Mouse (Mus musculus): ENCODE measurements at regions not wholly inside any gene's neighbourhood (a gene's known extent, or its start where the extent isn't known, plus 50 kb on each side); places are given as distances from the start of the nearest gene placed in this dataset.
"Not testable (repeated sequence)": the region's sequence is repeated elsewhere in the genome, so short reads cannot be mapped to it uniquely, and the experiment has no call there.

DNA sequence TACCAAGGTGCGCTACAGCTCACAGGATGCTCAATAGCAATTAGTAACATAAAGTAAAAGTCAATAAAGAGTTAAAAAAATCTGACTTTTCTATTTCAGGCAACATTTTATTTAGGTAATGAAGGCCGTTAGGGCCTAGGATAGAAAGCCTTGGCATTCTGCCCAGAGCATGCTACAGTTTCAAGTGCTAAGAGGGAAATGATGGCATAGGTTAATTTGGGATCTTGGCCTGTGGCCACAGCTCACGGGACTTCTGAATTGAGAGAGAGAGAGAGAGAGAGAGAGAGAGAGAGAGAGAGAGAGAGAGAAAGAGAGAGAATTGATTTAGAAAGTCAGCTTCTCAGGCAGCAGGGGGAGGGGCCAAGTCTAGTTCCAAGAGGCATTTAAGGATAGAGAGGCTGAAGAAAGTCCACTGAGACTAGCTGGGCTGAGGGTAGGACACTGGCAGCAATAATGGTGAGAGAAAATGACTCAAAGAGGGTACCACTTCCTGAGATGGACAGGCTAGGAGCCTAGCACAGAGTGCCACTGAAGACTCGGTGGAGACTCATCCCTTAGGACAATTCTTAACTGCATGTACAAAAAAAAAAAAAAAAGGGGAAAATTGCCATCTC is 52.6 kb upstream of the Klf14 start:
- DNase-seq (ENCODE audit: low spot score in 2 of 2), result no peak

DNA sequence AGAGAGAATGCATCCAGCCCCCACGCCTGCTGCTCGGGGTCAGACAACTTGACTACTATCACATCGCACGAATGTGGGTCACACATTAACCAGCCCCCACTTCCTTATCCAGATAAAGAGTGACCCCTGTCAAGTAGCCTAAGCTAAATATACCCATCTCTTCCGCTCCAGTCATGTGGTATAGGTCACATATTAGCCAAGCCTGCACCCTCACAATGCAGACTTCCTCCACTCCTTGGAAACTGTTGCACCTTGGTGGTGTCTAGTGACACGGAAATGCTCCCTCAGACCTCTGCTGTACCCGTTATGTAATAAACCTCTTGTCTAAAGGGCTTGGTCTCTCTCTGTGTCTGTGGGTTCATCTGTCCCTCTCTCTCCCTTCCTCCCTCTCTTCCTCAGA is 57.7 kb upstream of the Klf14 start:
- DNase-seq (ENCODE audit: low spot score in 2 of 2), result no peak

DNA sequence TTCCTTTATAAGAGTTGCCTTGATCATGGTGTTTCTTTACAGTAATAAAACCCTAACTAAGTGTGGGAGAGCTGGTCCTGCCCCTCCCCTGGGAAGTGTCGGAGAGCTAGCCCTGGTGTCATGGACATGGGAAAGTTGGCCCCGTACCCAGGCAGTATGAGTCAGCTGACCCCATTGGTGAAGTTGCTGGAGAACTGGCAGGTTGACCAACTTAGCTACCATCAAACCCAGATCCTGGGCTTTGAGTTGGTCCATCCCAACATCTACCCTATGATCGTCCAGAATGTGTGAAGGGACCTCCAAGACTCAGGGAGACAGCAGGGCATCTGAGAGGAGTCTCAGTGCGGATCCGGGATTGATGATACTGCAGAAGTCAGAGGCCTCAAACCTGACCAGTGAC is 62.9 kb upstream of the Klf14 start:
- no peak for DNase-seq (ENCODE audit: low spot score in 2 of 2)

DNA sequence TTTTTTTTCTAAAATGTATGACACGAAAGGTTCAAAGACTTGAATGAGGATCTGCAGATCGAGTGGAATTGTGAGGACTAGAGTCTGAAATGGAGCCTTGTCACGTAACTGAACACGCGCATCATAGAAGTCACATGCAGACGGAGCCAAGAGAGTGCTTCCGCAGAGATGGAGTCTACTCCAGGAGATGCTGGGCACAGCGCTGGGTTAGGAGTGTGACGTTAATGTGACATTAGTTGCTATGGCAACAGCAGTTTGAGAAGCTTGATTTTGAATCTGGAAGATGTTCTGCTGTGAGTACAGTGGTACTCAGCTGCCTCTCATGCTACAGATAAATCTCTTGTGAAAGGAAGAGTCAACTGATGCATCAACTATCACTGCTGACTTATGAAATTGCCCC is 70.9 kb upstream of the Klf14 start:
- peak; percentile 45 to 49 for DNase-seq (ENCODE audit: low spot score in 2 of 2)

DNA sequence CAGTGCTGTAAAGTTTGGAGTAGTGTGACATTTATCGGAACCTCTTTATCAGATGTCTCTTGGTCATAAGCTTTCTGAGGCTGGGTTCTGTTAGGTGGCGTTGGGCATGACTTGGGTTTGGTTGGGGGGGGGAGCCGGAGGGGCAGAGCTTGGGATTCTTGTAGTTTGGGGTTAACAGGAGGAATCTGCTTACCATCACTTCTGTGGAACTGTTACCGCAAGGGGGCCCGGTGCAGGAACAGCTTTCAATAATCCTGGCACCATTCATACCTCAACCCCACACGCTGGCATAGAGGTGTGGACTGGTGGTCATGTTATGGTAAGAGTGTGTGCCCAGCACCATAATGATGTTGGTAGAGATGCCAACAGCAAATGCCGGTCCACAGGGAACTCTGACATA is 72.1 kb upstream of the Klf14 start:
- no peak for DNase-seq (ENCODE audit: low spot score in 2 of 2)

DNA sequence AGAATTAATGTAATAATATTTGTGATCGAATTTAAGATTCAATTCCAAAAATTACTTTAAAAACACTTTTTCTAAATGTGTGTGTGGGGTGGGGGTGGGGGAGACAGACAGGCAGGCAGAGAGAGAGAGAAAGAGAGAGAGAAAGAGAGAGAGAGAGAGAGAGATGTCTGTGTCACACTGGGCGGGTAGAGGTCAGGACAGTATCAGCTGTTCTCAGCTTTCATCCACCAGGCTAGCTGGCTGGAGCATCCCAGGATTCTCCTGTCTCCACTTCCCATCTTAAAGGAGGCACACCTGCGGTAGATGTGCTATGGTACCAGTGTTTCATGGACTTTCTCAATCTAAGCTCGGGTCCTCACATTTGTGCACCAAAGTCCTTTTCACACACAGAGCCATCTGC is 73.3 kb upstream of the Klf14 start:
- DNase-seq (ENCODE audit: low spot score in 2 of 2), result no peak

DNA sequence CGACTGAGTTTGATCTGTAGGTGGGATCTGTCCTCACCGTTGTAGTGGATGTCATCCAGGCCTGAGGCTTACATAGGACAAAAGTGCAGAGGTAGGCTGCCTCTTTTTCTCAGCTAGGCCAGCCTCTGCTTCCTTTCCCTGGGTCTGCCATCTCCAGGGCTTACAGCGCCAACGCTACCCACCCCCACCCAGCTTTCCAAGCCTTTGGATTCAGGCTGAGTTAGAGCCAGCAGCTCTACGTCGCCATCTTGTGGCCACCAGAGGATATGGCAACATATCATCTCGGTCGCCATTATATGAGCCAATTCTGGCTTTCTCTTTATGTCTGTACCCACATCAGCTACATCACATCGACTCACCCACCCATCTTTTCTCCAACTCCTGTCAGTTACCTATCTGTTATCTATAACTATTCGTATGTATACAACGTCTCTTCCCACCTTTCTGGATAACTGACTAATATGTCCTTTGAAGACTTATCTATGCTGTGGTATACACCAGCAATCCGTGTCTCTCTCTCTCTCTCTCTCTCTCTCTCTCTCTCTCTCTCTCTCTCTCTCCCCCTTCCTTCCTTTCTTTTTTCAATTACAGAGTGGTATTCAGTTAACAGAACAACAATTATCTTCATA is 74.2 kb upstream of the Klf14 start:
- DNase-seq (ENCODE audit: low spot score in 2 of 2), result peak; percentile 53 to 57

DNA sequence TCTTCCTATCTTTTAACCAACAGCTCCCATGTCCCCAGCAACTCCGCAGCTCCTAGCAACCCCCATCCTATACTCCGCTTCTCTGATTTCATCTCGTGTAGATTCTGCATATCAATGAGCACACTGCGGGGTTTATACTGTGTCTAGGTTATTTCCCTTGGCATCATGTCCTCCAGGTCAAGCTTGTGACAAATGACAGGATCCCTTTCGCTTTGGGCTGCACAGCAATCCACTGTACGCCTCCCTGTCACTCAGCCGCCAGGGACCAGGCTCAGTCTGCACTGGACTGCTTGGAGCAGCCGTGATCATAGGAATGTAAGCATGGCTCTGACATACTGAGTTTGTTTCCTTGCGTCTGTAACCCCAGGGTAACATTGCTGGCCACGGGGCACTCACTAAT is 75.9 kb upstream of the Klf14 start:
- no peak for DNase-seq (ENCODE audit: low spot score in 2 of 2)

DNA sequence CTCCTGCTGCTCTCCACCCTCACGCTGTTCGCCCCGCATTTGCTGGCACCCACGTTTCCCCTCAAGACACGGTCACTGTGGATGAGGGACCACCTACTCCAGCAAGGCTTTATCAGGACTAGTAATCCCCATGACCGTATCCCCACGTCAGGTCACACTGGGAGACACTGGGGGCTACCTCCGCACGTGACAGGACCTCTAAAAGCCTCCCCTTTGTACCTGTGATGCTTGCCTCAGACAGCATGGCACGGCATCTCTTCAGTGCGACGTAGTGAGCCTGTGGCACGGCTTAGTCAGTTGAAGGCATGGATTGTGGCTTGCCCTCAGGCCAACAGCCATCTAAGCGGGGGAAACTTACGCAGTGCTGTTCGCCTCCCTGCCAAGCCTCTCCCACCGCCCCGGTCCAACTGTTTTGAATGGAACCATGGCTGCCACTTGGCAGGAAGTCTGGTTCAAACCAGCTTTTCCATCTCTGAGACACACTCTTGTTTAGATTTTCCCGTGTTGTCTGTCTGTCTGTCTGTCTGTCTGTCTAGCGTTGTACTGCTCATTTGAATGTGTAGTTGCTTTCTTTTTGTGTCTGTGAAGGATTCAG is 79.0 kb upstream of the Klf14 start:
- no peak for DNase-seq (ENCODE audit: low spot score in 2 of 2)

DNA sequence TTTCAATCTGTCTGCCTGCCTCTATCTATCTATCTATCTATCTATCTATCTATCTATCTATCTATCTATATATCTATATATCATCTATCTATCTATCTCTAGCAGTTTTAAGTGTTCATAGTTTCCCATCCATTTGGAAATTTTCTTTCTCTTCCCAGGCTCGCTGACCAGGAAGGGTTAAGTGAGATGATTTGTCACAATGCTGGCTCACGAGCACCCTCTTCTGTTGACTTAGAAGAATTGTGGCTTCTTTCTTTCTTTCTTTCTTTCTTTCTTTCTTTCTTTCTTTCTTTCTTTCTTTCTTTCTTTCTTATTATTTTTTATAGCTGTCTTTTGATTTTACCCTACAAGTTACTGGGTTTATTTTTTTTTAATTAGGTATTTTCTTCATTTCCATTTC is 79.6 kb upstream of the Klf14 start:
- not testable (repeated sequence) for DNase-seq (ENCODE audit: low spot score in 2 of 2)

DNA sequence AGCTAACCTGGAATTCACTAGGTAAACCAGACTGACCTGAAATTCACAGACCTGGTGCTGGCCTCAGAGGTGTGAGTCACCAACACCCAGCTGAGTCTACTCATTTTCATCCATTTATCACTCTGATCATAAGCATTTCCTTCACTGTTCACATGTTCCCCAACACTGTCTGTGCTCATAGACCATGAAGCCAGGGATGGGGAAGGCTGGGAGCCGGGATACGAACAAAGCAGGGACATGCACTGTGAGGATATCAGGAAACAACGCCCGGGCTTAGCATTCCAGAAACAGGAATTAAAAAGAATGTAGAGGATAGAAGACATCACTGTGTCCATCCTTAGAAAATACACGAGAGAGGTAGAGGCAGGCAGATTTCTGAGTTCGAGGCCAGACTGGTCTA is 80.6 kb upstream of the Klf14 start:
- DNase-seq (ENCODE audit: low spot score in 2 of 2), result no peak

DNA sequence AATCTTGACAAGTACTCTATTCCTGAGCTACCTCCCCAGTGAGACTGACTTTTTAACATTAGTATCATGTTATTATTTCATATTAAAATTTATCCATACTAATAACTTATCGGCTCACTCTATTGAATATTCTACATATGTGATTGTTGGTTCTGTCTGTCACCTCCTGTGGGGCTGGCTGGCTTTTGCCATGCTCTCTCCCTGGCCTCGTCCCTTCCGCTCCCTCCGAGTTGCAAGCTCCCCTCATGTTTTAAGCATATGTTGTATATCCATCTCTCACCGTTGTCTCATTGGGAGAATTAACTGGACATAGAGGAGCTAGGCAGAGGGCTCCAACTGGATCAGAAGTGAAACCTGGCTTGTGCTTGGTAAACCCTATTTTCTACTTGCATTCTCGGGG is 81.9 kb upstream of the Klf14 start:
- DNase-seq (ENCODE audit: low spot score in 2 of 2), result no peak

DNA sequence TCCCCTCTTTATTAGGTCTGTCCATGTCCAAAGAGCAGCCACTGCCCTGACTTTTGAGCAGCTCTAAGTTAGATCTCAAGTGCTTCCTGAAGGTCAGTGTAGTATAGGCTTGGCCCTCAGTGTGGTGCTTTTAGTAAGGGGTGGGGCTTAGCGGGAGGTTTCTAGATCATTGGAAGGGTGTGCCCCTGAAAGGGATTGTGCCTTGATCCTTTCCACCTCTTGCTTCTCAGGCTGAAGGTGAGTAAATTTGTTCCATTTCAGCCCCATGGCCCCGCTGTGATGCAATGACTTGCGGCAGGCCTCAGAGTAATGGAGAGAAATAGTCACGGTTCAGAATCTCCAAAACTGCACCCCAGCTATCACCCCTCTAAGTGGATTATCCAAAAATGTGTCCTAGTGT is 84.5 kb upstream of the Klf14 start:
- DNase-seq (ENCODE audit: low spot score in 2 of 2), result no peak

DNA sequence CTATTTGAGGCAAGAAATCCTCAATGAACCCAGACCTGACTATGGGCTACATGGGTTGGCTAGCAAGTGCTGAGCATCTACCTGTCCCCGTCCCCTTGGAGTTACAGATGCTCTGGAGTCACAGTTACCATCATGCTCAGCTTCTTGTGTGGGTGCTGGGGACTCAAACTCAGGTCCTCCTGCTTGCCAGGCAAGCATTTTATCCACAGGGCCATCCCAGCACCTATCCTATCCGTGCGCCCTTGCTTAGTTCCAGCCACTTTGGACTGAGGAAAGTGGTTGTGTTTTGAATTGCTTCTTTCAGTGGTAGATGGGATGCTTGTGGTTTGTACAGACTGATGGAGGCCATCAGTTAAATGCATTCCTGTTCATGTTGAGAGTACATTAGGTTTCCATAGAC is 85.0 kb upstream of the Klf14 start:
- DNase-seq (ENCODE audit: low spot score in 2 of 2), result no peak

DNA sequence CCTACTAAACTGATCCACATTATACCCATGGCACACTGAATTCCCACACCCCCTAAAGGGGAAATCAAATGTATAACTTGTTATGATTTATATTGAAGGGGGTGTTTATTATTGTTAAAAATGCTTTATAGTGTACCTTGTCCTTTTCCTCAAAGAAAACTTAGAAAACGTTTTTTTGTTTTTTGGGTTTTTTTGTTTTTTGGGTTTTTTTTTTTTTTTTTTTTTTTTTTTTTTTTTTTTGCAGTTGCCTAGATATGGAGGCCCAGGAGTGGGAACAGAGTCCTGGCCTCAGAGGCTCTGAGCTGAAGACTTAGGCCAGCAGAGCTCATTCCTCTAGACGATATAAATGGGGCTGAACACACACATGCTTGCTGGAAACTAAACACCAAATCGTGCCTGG is 87.3 kb upstream of the Klf14 start:
- no peak for DNase-seq (ENCODE audit: low spot score in 2 of 2)

DNA sequence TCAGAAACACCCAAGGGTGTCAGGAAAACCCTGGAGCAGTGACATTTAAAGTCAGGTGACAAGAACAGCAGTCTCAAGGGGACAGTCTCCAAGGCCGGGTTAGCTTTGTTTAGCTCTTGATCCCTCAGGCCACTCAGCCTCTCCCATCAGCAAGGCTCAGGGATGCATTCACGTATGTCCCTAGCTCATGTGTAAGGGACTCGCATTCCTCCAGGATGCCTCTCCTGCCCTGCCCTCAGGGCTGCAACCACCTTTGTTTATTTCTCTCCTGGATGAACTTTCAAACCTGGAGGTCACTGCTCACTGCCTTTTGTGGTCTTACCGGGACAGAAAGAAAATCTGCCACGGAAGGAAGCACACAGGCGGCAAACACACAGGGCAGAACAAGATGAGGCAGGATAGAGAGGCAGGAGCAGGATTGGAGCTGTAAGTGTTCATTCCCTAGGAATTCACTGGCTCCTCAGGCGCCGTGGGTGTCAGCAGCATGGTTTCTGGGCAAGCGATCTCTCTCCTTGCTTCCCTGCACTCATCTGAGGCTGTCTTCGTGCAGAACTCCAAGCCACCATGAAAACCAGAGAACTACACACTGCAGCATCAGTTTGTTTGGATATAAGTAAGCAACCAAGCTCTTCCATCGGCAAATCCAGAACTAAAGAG is 90.2 kb upstream of the Klf14 start:
- no peak for DNase-seq (ENCODE audit: low spot score in 2 of 2)

DNA sequence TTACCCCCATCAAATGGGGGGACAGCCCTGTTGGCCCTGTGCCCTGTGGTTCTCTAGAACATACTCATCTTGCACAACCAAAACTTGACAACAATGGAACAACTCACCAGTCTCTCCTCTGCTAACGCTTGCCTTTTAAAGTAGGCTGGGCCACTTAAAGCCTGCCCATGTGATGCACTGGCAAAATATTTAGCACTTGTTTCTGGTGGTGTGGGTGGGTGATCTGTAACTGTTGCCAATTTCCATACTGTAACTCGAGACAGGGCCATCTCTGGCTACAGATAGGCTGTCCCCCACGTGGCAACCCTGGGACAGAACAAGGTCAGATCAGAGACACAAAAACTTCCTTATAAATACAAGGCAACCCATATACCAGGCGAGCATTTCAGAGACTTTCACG is 92.0 kb upstream of the Klf14 start:
- DNase-seq (ENCODE audit: low spot score in 2 of 2), result no peak

DNA sequence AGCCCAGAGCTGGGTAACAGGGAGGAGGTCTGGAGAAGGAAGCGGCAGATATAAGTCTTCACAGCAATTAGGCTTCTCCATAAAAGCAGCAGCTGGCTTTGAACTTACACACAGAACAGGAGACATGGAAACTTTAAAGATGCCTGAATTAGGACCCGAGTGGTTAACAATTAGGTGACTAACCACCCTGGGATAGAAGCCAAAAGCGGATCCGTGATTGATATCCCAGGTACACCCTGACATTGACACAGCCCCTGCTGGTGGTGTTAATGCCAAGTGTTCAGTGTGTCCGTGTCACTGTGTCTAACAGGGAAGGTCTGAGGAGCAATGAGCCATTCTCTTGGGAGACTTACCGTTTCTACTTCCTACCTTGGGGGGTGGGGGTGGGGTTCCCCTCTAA is 92.9 kb upstream of the Klf14 start:
- no peak for DNase-seq (ENCODE audit: low spot score in 2 of 2)

DNA sequence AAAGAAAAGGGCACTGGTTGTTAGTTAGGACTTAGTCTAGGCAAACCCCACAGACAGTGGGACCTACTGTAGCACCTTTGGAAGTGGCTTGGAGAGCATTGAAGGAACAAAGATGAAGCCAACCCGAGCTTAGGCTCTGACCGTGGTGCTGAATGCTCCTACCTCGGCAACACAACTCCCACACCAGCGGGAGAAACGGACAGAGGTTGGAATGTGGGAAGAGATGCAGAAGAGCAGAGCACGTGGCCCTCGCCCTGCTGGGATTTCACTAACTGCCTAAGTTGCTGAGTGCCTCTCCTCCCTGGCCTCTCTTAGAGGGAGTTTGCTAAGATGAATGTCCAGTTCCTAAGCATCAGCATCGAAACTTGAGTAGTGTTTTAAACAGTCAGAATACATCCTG is 94.1 kb upstream of the Klf14 start:
- no peak for DNase-seq (ENCODE audit: low spot score in 2 of 2)

DNA sequence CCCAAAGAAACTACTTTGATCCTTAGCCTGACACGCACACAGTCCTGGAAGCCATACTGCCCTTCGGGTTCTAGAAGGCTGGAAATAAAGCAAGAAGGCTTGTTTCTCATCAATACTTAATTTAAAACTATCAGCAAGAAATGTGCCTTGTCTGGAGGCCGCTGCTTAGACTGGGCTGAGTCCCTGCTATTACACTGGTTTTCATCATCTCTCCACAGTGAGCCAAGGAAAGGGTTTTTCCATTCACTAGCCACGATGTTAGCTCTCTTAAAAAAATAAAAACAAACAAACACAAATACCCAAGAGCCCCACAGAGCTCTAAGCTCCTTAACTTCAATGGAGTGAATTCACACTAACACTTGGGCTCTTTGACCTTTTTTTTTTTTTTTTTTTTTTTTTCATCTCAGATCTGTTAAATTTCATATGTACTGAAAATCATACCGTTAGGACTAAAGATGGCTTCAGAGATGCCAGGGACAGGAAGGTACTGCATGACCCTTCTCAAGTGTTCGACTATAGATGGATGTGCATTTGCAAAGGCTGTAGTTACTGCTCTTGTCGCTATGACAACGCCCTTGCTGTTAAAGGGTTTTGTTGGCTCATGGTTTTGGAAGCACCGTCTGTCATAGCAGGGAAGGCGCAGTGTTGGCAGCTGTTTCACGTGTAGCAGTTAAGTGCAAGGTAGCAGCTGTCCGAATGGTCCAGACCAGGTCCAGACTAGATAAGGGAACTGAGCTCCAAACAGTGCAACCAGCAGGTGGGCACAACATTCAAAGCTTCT is 98.1 kb upstream of the Klf14 start:
- no peak for DNase-seq (ENCODE audit: low spot score in 2 of 2)

DNA sequence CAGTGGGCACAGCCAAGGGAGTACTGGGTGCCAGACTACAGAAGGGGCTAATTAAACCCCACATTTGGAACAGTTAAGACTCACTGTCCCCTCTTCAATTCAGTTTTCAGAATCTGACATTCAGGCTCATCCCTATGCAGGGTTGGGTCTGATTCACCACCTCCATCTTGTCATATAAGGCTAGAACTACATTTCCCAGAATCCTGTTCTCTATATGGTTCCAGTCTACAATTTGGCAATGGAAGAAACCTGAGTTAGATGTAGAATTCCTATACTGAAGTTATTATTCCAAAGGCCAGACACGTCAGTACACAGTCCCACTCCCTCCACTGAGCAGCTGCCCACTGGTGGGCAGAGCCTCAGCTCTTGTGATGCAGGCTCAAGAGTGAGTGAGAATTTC is 99.4 kb upstream of the Klf14 start:
- DNase-seq (ENCODE audit: low spot score in 2 of 2), result no peak

DNA sequence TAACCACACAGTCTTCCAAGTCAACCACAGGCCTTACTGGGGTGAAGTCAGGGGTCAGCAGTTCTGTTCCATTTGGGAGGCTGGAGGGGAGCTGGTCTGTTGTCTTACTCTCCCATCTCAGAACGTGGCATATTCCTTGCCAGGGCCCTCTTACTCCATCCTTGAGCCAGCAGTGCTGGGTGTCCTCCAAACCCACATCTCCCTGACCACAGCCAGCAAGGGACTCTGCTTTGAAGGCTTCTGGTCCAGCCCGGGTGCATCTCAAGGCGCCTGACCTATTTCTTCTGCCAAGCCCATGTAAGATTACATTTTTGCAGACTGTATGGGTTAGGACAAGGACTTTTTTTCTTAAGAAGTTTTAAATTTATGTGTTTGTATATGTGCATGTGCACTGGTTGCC is 100.1 kb upstream of the Klf14 start:
- no peak for DNase-seq (ENCODE audit: low spot score in 2 of 2)
